Mouse (Mus musculus) heart, postnatal 10 days (tissue): ENCODE results near the gene Vwce. TPM values are rescaled to one million over a fixed set of nuclear protein-coding genes. Genes with fewer than 3 reads are reported as not detected.

Experiments used
- DNase-seq, 2 experiments: peaks; one replicate each; pipeline ENCODE4 v3.0.0; 2021
- intact Hi-C: fragments of 180-260 bp; cut with DNase I; formaldehyde crosslinking; loops from one replicate; pipeline ENCODE4 v1.15.1; 2025
- total RNA-seq, 2 experiments: library from RNA; stranded (reverse); gene quantifications; 2 replicates each; pipeline ENCODE4 v1.2.3; 2021

The Vwce gene
- total RNA-seq, 2 experiments from 2014 or later, result 0.26 to 0.27 TPM

DNA sequence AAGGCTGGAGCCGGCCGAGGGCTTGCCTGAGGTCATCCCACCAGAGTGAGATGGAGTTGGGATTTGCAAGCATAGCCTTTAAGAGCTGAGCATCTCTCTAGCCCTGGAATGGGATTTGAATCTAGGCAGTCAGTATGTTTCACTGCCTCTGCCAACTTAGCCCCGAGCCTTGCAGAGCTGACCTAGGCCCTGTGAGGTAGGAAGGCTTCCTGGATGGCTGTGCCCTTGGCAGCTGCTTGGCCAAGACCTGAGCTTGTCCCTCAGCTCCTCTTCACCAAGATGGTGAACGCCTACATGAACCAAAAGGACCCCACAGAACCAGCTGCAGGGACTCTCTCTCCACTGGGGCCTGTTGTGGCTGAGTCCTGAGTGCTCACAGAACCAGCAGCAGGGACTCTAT is 76.7 kb downstream of the Vwce start:
- DNase-seq, result no peak
- intact Hi-C loops, result loop anchor here (5.0 kb wide), 1 partner anchor 267 kb away; no protein-coding TSS in a partner anchor

DNA sequence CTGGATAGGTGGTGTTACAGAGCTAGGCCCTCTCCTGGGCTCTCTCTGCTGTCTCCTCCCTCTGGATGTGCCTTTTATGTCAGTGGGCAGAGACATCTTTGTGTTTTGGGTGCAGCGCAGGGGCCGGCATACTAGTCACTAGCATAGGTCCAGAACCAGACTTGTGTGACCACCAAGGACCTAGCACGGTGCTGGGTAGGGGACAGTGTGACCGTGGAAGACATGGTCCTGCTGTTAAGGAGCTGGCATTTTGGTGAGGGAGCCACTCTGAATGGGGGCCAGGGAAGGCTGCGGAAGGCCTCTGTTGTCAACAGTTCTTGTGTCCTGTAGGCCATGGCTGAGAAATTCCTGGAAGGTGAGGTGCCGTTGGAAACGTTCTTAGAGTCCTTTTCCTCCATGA is 78.2 kb downstream of the Vwce start:
- intact Hi-C loops, result loop anchor here (5.0 kb wide), 1 partner anchor 265 kb away; no protein-coding TSS in a partner anchor
- no peak for DNase-seq

DNA sequence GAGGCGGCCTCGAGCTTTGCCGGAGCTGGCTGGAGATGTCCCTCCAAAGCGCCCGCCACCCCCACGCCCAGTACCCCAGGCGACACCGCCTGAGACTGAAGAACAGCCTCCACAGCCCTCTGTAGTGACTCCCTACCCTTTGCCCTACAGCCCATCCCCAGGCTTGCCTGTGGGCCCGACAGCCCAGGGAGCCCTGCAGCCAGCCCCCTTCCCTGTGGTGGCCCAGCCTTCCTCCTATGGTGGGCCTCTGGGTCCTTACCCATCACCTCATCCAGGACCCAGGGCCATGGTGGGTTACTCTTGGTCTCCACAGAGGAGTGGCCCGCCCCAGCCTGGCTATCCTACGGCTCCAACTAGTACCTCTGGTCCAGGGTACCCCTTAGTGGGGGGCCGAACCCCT is 78.6 kb downstream of the Vwce start:
- no peak for DNase-seq
- intact Hi-C loops, result loop anchor here (5.0 kb wide), 1 partner anchor 265 kb away; no protein-coding TSS in a partner anchor

GRCm38 (mm10) chr19:10713551-10713950 is 79.5 kb downstream of the Vwce start:
- intact Hi-C loops, result loop anchor here (5.0 kb wide), 1 partner anchor 264 kb away; no protein-coding TSS in a partner anchor
- no peak for DNase-seq

DNA sequence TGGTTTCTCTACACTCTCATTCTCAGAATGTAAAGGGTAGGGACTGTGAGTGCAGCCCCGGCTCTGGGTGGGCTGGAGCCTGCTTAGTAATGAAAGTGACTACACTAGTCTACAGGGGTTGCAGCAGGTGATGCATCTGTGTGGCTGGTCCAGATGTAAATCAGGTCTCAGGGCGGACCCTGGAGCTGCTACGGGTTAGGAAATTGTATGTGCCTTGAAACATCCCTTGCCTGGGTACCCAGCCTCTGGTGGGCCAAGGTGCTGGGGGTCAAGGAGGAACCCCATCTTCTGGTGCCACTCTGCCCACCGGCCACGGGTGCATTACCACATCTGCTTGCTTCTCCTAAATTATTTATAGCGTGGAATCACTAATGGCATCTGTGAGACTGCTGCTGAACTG is 80.2 kb downstream of the Vwce start:
- intact Hi-C loops, result loop anchor here (1.0 to 5.0 kb wide), 3 partner anchors 117 to 263 kb away; no protein-coding TSS in a partner anchor
- no peak for DNase-seq

DNA sequence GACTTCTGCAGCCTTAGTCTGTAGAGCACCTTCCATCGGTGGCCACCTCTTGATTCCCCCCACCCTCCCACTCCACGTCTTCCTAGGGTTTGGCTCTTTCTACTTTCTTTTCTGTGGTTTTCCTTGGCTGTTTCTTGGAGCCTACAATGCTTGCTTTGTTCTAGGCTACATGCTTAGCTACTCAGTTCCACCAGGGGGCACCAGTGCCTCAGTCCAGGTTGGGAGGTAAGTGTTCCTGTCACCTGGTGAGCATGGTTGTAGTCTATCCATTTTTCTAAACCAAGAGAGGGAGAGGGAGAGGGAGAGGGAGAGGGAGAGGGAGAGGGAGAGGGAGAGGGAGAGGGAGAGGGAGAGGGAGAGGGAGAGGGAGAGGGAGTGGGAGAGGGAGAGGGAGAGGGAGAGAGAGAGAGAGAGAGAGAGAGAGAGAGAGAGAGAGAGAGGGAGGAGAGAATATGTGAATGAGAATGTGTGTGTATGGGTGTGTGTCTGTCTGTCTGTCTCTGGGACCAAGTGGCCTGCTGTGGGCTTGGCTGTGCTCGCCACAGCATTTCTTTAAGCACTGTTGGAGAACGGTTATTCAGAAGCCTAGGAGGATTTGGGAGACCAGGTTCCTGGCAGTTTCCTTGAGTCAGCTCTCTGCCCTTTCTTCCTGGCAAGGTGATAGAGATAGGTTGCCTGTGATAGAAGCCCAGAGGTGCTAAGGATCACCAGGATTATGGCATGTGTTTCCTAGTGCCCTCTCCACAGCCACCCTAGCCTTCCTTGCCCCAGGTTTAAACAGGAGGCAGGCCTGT is 80.9 kb downstream of the Vwce start:
- intact Hi-C loops, result loop anchor here (1.0 to 5.0 kb wide), 4 partner anchors 67 to 262 kb away; no protein-coding TSS in a partner anchor

GRCm38 (mm10) chr19:10715476-10715875 is 81.5 kb downstream of the Vwce start:
- DNase-seq, result no peak
- intact Hi-C loops, result loop anchor here (2.0 to 5.0 kb wide), 2 partner anchors 67 to 243 kb away; no protein-coding TSS in a partner anchor

More for the DNA sequence above, 80.9 kb downstream of the Vwce start:
- peak; percentile 78 to 88 for DNase-seq

Other genes starting within 250 kb of the Vwce start
- gene Syt7, start 245.1 kb upstream of the Vwce start, total RNA-seq, result 10 to 100 TPM; 34.3 to 36.2 TPM
- gene Lrrc10b, start 176.7 kb upstream of the Vwce start, total RNA-seq, result 1 to 10 TPM; 2.2 to 7.3 TPM
- gene Ppp1r32, start 151.3 kb upstream of the Vwce start, total RNA-seq, result under 1 TPM; 0.40 to 0.93 TPM
- gene Cpsf7, start 108.9 kb upstream of the Vwce start, total RNA-seq, result 10 to 100 TPM; 39.9 to 41.2 TPM
- gene Sdhaf2, start 108.1 kb upstream of the Vwce start, total RNA-seq, result 10 to 100 TPM; 61.9 to 67.1 TPM
- 1 to 10 TPM; 4.5 to 4.9 TPM for gene Tmem216, start 78.0 kb upstream of the Vwce start, total RNA-seq
- gene Cyb561a3, start 57.0 kb upstream of the Vwce start, total RNA-seq, result 10 to 100 TPM; 11.5 to 11.8 TPM
- gene Tmem138, start 56.9 kb upstream of the Vwce start, total RNA-seq, result 1 to 10 TPM; 4.3 to 4.8 TPM
- 100 to 1,000 TPM; 216 to 231 TPM for gene Ddb1, start 28.9 kb upstream of the Vwce start, total RNA-seq
- gene Tkfc, start 28.6 kb upstream of the Vwce start, total RNA-seq, result 10 to 100 TPM; 10.3 to 11.1 TPM
- gene Pga5, start 43.9 kb downstream of the Vwce start, total RNA-seq, result not detected
- 10 to 100 TPM; 23.3 to 27.1 TPM for gene Vps37c, start 54.5 kb downstream of the Vwce start, total RNA-seq
- gene Cd5, start 104.8 kb downstream of the Vwce start, total RNA-seq, result 1 to 10 TPM in 1 of 2 experiments, under 1 TPM in 1; 0.87 to 1.1 TPM
- gene Cd6, start 195.8 kb downstream of the Vwce start, total RNA-seq, result under 1 TPM; 0.22 to 0.52 TPM
- 1 to 10 TPM; 2.6 to 3.0 TPM for gene Slc15a3, start 205.5 kb downstream of the Vwce start, total RNA-seq
- 10 to 100 TPM; 36.7 to 42.0 TPM for gene Tmem132a, start 235.7 kb downstream of the Vwce start, total RNA-seq
- gene Tmem109, start 247.8 kb downstream of the Vwce start, total RNA-seq, result 100 to 1,000 TPM in 1 of 2 experiments, 10 to 100 TPM in 1; 95.3 to 104 TPM